Mouse (Mus musculus): Measurements from ENCODE around the gene Myo5a.

Gene Myo5a

GRCm38 (mm10) chr9:75071706-75072192, 934 bp downstream of the Myo5a start:
- DNase-seq (ENCODE audit: low spot score): peak; percentile 9

GRCm38 (mm10) chr9:75072361-75072760, 1.5 kb downstream of the Myo5a start:
- no peak for DNase-seq (ENCODE audit: low spot score)

GRCm38 (mm10) chr9:75077191-75077590, 6.4 kb downstream of the Myo5a start:
- no peak for DNase-seq (ENCODE audit: low spot score)

GRCm38 (mm10) chr9:75085242-75085824, 14.5 kb downstream of the Myo5a start:
- no peak for DNase-seq (ENCODE audit: low spot score)

GRCm38 (mm10) chr9:75087823-75088222, 17.0 kb downstream of the Myo5a start:
- no peak for DNase-seq (ENCODE audit: low spot score)

GRCm38 (mm10) chr9:75089285-75089684, 18.5 kb downstream of the Myo5a start:
- no peak for DNase-seq (ENCODE audit: low spot score)

- no peak for DNase-seq (ENCODE audit: low spot score)
Measured at GRCm38 (mm10) chr9:75092134-75092533, 21.3 kb downstream of the Myo5a start.

GRCm38 (mm10) chr9:75094762-75095161, 23.9 kb downstream of the Myo5a start:
- DNase-seq (ENCODE audit: low spot score): no peak

GRCm38 (mm10) chr9:75098937-75099336, 28.1 kb downstream of the Myo5a start:
- no peak for DNase-seq (ENCODE audit: low spot score)

GRCm38 (mm10) chr9:75100157-75100781, 29.5 kb downstream of the Myo5a start:
- no peak for DNase-seq (ENCODE audit: low spot score)

GRCm38 (mm10) chr9:75102131-75102530, 31.3 kb downstream of the Myo5a start:
- no peak for DNase-seq (ENCODE audit: low spot score)

GRCm38 (mm10) chr9:75116571-75117177, 45.9 kb downstream of the Myo5a start:
- DNase-seq (ENCODE audit: low spot score): no peak

- no peak for DNase-seq (ENCODE audit: low spot score)
Measured at GRCm38 (mm10) chr9:75121126-75121525, 50.3 kb downstream of the Myo5a start.

GRCm38 (mm10) chr9:75124201-75124721, 53.4 kb downstream of the Myo5a start:
- DNase-seq (ENCODE audit: low spot score): no peak

GRCm38 (mm10) chr9:75130553-75130952, 59.7 kb downstream of the Myo5a start:
- no peak for DNase-seq (ENCODE audit: low spot score)

- DNase-seq (ENCODE audit: low spot score): no peak
Measured at GRCm38 (mm10) chr9:75146911-75147310, 76.1 kb downstream of the Myo5a start.

GRCm38 (mm10) chr9:75160525-75160924, 89.7 kb downstream of the Myo5a start:
- no peak for DNase-seq (ENCODE audit: low spot score)

- no peak for DNase-seq (ENCODE audit: low spot score)
Measured at GRCm38 (mm10) chr9:75163650-75164049, 92.8 kb downstream of the Myo5a start.

GRCm38 (mm10) chr9:75171721-75172120, 100.9 kb downstream of the Myo5a start:
- DNase-seq (ENCODE audit: low spot score): no peak

GRCm38 (mm10) chr9:75187646-75188260, 116.9 kb downstream of the Myo5a start:
- DNase-seq (ENCODE audit: low spot score): no peak

- no peak for DNase-seq (ENCODE audit: low spot score)
Measured at GRCm38 (mm10) chr9:75193858-75194257, 123.0 kb downstream of the Myo5a start.

GRCm38 (mm10) chr9:75196335-75196734, 125.5 kb downstream of the Myo5a start:
- no peak for DNase-seq (ENCODE audit: low spot score)

- no peak for DNase-seq (ENCODE audit: low spot score)
Measured at GRCm38 (mm10) chr9:75197297-75197696, 126.5 kb downstream of the Myo5a start.
